Mouse (Mus musculus) heart, embryonic 11.5 days (tissue): ENCODE measurements around the gene Insl6. TPM values are rescaled to one million over a fixed set of nuclear protein-coding genes. Genes with fewer than 3 reads are reported as not detected.
A peak's percentile ranks its signal among the peaks of the same experiment; 100 is the strongest.

Experiments
- ATAC-seq: fragments of 200-750 bp; cut with Nextera tagmentation; replicated peaks from 2 replicates; pipeline ENCODE4 v1.8.0; 2017; ENCODE audit warnings: moderate library complexity; ENCODE audit not compliant: insufficient number of reproducible peaks, low FRiP score, low TSS enrichment
- H3K27ac ChIP-seq: fragments of 300-500 bp; sonication (generic); 2 replicates; pipeline ENCODE4 v1.5.1; 2014; ENCODE audit warnings: mild to moderate bottlenecking, low read depth, low read length
- H3K27me3 ChIP-seq: fragments of 300-500 bp; sonication (generic); 2 replicates; pipeline ENCODE4 v1.6.1; 2014; ENCODE audit warnings: mild to moderate bottlenecking, low read length, mixed read lengths; ENCODE audit not compliant: control insufficient read depth, insufficient read depth
- H3K36me3 ChIP-seq: fragments of 300-500 bp; sonication (generic); 2 replicates; pipeline ENCODE4 v1.6.1; 2014; ENCODE audit warnings: mild to moderate bottlenecking, low read length, moderate library complexity, mixed read lengths; ENCODE audit not compliant: control insufficient read depth, insufficient read depth
- H3K4me1 ChIP-seq: fragments of 300-500 bp; sonication (generic); 2 replicates; pipeline ENCODE4 v1.6.1; 2014; ENCODE audit warnings: low read length; ENCODE audit not compliant: control insufficient read depth, insufficient read depth
- H3K4me2 ChIP-seq: fragments of 300-500 bp; sonication (generic); 2 replicates; pipeline ENCODE4 v1.6.1; 2014; ENCODE audit warnings: mild to moderate bottlenecking, moderate library complexity
- H3K4me3 ChIP-seq: fragments of 300-500 bp; sonication (generic); 2 replicates; pipeline ENCODE4 v1.5.1; 2014; ENCODE audit warnings: low read depth, low read length
- H3K9ac ChIP-seq: fragments of 300-500 bp; sonication (generic); 2 replicates; pipeline ENCODE4 v1.6.1; 2014; ENCODE audit warnings: mild to moderate bottlenecking, low read depth, low read length, moderate library complexity
- H3K9me3 ChIP-seq: fragments of 300-500 bp; sonication (generic); replicated peaks from 2 replicates; pipeline ENCODE4 v1.6.1; 2016; ENCODE audit warnings: low read length; ENCODE audit not compliant: control insufficient read depth
- WGBS: fragments of 180-500 bp; shearing (Covaris S2); extraction: QIAGEN DNeasy Blood & Tissue Kit; methylation state at CpG from one replicate; pipeline ENCODE4 v1.1.7; 2014; ENCODE audit not compliant: insufficient replicate concordance; 5-methylcytosine and 5-hydroxymethylcytosine counted together
- polyA plus RNA-seq: library from polyadenylated mRNA; unstranded; fragments of >200 nt; fragmentation: Nextera tagmentation; extraction: Ambion mirVana; gene quantifications from 2 replicates; pipeline ENCODE4 v1.2.1, GENCODE M21; 2014

Gene Insl6
- polyA plus RNA-seq = 5.5 and 6.6 TPM in 2 replicates

- no peaks in the 10 kb centered on the region for H3K9me3 ChIP-seq
- 0 out of 2 replicates have a peak within 1 kb of the TSS, but pooled peaks have one; percentile 5 for H3K27ac ChIP-seq
- H3K36me3 ChIP-seq = no peaks in the 10 kb centered on the region
- peak within 1 kb of the TSS; percentile 39; the same call in 1 of the 2 replicates for H3K9ac ChIP-seq
- H3K27me3 ChIP-seq = no peaks in the 10 kb centered on the region
- no peaks in the 10 kb centered on the region for H3K4me1 ChIP-seq
- ATAC-seq = peak; percentile 89
- WGBS = 5% methylated on average over 26 of the region's 31 CpGs
- peak within 1 kb of the TSS; percentile 59 for H3K4me2 ChIP-seq
- peak within 1 kb of the TSS; percentile 31 for H3K4me3 ChIP-seq
Observed at GRCm38 (mm10) chr19:29325053-29325851, at the start of gene Insl6. Gene Insl6 (minus strand): TSS chr19:29325356.

DNA sequence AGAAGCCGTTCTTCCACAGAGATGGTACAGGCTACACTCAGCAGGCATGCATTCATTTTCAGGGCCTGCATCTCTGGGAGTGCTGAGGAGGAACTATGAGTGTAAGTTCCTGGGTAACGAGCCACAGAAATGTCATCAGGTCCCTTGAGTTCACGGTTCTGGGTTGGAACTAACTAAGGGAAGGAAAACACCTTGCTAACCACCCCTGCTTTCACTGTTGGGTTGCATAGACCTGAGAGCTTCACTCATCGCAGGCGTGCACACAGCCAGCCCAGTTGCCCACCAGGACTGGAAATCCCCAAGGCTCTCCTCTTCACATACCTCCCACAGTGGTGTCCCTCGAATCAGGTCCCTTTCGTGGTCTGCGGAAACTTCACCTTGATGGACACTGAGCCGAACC lies 49.8 kb upstream of the Insl6 start:
- WGBS = 79% methylated on average over 9 of the region's 9 CpGs
- no peak overlapping the region for H3K9ac ChIP-seq
- no peak overlapping the region for H3K4me3 ChIP-seq
- no peak overlapping the region for H3K4me2 ChIP-seq
- no peak for ATAC-seq
- no peaks in the 10 kb centered on the region for H3K9me3 ChIP-seq
- H3K27ac ChIP-seq = no peak overlapping the region
- no peaks in the 10 kb centered on the region for H3K27me3 ChIP-seq
- no peaks in the 10 kb centered on the region for H3K4me1 ChIP-seq
- H3K36me3 ChIP-seq = no peaks in the 10 kb centered on the region

DNA sequence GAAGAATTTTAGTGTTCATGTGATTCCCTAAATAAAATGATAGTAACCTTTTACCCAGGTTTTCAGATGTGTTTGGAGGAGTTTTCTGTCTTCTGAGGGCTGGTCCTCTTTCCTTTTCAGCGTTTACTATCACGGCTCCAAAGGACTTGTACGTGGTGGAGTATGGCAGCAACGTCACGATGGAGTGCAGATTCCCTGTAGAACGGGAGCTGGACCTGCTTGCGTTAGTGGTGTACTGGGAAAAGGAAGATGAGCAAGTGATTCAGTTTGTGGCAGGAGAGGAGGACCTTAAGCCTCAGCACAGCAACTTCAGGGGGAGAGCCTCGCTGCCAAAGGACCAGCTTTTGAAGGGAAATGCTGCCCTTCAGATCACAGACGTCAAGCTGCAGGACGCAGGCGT lies 48.3 kb upstream of the Insl6 start:
- Histone ChIP-seq H3K36me3 (no peaks in the 10 kb centered on the region), H3K9ac (0 out of 2 replicates have a peak overlapping the region, but pooled peaks have one; percentile 22)

DNA sequence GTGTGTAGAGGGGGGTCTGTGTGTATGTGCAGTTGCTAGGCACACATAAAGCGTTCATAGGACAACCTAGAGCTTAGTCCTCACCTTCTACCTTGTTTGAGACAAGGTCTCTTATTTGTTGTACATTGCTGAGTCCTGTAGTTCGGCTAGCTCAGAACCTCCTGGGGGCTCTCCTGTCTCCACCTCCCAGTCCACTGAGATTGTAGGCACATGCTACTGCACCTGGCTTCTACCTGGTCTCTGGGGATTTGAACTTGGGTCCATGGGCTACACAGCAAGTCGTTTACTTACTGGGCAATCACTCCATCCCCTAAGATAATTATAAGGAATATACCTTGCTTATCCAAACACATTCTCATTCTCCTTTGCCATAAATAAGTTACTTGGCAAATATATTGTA lies 47.5 kb upstream of the Insl6 start:
- 81% methylated on average over 3 of the region's 3 CpGs for WGBS
- Histone ChIP-seq H3K4me3 (no peak overlapping the region), H3K9me3 (no peaks in the 10 kb centered on the region), H3K9ac (no peak overlapping the region), H3K27ac (no peak overlapping the region), H3K36me3 (no peaks in the 10 kb centered on the region), H3K4me2 (no peak overlapping the region), H3K27me3 (no peaks in the 10 kb centered on the region), H3K4me1 (no peaks in the 10 kb centered on the region)
- ATAC-seq = no peak

More for the DNA sequence above, 48.3 kb upstream of the Insl6 start:
- peak overlapping the region; percentile 48 for H3K4me2 ChIP-seq
- no peak overlapping the region for H3K4me3 ChIP-seq
- WGBS = 42% methylated on average over 11 of the region's 11 CpGs
- H3K27me3 ChIP-seq = no peaks in the 10 kb centered on the region
- no peaks in the 10 kb centered on the region for H3K4me1 ChIP-seq
- no peak for ATAC-seq
- no peak overlapping the region for H3K27ac ChIP-seq
- no peaks in the 10 kb centered on the region for H3K9me3 ChIP-seq

DNA sequence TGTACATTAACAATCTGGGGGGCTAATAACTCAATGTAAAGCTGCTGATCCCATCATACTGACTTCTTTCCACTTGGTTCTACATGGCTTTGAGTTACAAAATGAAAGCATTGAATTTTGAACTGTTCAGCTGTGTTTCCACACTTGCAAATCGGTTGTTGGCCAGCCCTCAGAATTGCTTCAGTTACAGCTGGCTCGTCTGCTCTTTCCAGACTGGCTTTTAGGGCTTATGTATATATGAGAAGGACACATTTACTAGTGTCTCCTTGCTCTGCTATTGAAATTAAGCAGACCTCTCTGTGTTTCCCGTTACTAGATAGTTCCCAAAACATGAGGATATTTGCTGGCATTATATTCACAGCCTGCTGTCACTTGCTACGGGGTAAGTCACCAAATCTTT lies 47.0 kb upstream of the Insl6 start:
- Histone ChIP-seq H3K27me3 (no peaks in the 10 kb centered on the region), H3K36me3 (no peaks in the 10 kb centered on the region), H3K27ac (no peak overlapping the region), H3K9me3 (no peaks in the 10 kb centered on the region), H3K4me3 (no peak overlapping the region), H3K4me2 (no peak overlapping the region), H3K4me1 (no peaks in the 10 kb centered on the region), H3K9ac (no peak overlapping the region)
- 61% methylated on average over 4 of the region's 4 CpGs for WGBS
- no peak for ATAC-seq

DNA sequence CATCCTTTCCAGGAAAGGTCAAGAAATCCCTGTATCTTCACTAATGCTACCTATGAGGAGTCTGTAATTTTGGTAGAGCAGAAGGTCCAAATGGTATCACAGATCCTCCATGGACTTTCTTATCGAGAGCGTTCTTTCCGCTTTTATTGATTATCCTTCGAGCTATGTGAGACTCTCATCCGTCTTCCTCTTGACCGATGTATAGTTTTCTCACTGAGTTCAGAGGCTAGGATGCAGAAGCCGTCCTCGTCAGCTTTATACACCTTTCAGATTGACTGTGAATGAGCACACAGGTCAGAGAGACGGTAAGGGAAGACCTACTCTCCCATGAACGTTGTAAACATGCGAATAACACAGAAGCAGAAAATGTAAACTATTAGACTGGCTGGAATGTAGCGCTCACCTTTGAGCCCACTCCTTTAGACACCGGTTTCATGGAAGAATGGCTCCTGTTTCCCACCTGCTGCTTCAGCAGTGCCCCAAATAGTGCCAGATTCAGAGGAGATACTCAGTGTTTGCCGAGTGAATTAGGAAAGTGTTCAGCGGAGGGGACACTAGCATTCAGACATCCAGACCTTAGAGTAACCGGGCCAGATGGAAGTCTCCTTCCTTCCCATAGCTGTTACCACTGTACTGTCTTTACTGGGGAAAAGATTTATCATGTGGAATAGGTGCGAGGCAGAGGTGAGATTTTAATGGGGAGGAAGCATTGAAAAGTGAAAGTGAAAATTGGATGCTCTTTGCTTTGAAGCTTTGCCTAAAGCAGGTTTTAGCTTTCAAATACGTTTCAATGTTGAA lies 46.3 kb upstream of the Insl6 start:
- WGBS = 78% methylated on average over 18 of the region's 18 CpGs

DNA sequence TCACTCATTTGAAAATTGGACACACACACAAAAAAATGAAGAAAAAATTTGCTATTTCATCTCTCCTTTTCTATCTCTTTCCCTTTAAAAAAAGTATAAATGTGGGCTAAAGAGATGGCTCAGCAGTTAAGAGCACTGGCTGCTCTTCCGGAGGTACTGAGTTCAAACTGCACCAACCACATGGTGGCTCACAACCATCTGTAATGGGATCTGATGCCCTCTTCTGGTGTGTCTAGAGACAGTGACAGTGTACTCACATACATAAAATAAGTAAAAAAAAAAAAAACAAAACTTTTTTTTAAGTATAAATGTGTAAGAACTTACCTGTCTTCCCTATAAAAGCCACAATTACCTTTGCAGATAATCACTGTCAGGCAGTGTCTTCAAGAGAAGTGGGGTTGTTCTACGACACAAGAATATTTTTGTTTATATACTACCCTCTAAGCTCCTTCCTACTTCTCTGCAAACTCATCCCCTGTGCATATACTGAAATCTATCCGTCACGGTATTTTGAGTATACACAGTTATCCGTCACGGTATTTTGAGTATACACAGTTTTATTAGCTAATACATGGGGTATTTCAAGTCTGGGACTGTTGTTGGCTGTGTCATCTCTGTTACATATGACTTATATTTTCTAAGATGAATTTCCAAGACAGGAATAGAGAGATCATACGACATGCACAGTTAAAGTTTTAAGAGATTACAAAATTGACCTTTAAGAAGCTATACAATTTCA lies 45.6 kb upstream of the Insl6 start:
- Histone ChIP-seq H3K27me3 (no peaks in the 10 kb centered on the region), H3K27ac (no peak overlapping the region), H3K4me1 (no peaks in the 10 kb centered on the region), H3K9me3 (no peaks in the 10 kb centered on the region), H3K36me3 (no peaks in the 10 kb centered on the region), H3K4me2 (no peak overlapping the region), H3K9ac (no peak overlapping the region), H3K4me3 (no peak overlapping the region)
- no peak for ATAC-seq
- 84% methylated on average over 7 of the region's 7 CpGs for WGBS

More for the DNA sequence above, 46.3 kb upstream of the Insl6 start:
- Histone ChIP-seq H3K9ac (no peak overlapping the region), H3K4me3 (no peak overlapping the region), H3K27ac (no peak overlapping the region), H3K36me3 (no peaks in the 10 kb centered on the region), H3K27me3 (no peaks in the 10 kb centered on the region), H3K9me3 (no peaks in the 10 kb centered on the region), H3K4me2 (no peak overlapping the region), H3K4me1 (no peaks in the 10 kb centered on the region)
- no peak for ATAC-seq

GRCm38 (mm10) chr19:29370112-29370511 lies 45.0 kb upstream of the Insl6 start:
- no peaks in the 10 kb centered on the region for H3K36me3 ChIP-seq
- no peak for ATAC-seq
- H3K27me3 ChIP-seq = no peaks in the 10 kb centered on the region
- no peaks in the 10 kb centered on the region for H3K9me3 ChIP-seq
- no peaks in the 10 kb centered on the region for H3K4me1 ChIP-seq
- no peak overlapping the region for H3K9ac ChIP-seq
- H3K4me2 ChIP-seq = no peak overlapping the region
- WGBS = 57% methylated on average over 12 of the region's 12 CpGs
- H3K27ac ChIP-seq = no peak overlapping the region
- H3K4me3 ChIP-seq = no peak overlapping the region
